Mouse (Mus musculus): ENCODE measurements around the gene Terf2. TPM values are rescaled to one million over a fixed set of nuclear protein-coding genes. Genes with fewer than 3 reads are reported as not detected.

Gene Terf2
- total RNA-seq, 1 experiment, result 13.9 TPM

GRCm38 (mm10) chr8:107073706-107074105 is 22.6 kb downstream of the Terf2 start:
- Histone ChIP-seq H3K4me1 (ENCODE audit: control insufficient read depth in 2 of 2, insufficient read depth in 2 of 2, low read length in 2 of 2, poor library complexity in 1 of 2) (peaks cover 6 to 17% of the 10 kb centered on the region in 2 experiments), H3K36me3 (ENCODE audit: control insufficient read depth, insufficient read depth, low read length, poor library complexity, severe bottlenecking) (peaks cover 25% of the 10 kb centered on the region), H3K9me3 (ENCODE audit: control insufficient read depth, insufficient read depth, low read depth, low read length) (no peaks in the 10 kb centered on the region), H3K4me3 (ENCODE audit: insufficient read depth in 1 of 2, low read depth in 1 of 2, low read length in 2 of 2, poor library complexity in 1 of 2, severe bottlenecking in 1 of 2) (no peak overlapping the region), H3K9ac (ENCODE audit: insufficient read depth, low read depth, low read length, poor library complexity, severe bottlenecking) (no peak overlapping the region), H3K27ac (ENCODE audit: insufficient read depth, low read depth, low read length, poor library complexity, severe bottlenecking) (no peak overlapping the region)
- DNase-seq (ENCODE audit: low read depth, low spot score), result no peak
- TF ChIP-seq HCFC1 (IDR thresholded peaks at IDR 0.05; ENCODE audit: borderline replicate concordance, insufficient read depth, low read length) (no peak), MAFK (IDR thresholded peaks at IDR 0.05; ENCODE audit: insufficient read depth, low read depth, low read length) (no peak), ZNF384 (IDR thresholded peaks at IDR 0.05; ENCODE audit: low read depth, low read length) (no peak), ZC3H11A (IDR thresholded peaks at IDR 0.05; ENCODE audit: borderline replicate concordance, low read depth, low read length) (no peak), CHD2 (IDR thresholded peaks at IDR 0.05; ENCODE audit: low read depth, low read length) (no peak)
- in situ Hi-C loops (cut with MboI; ENCODE audit: low sequenced_read_pairs in 2 of 2, unreplicated experiment in 2 of 2), result no loop called here

- no peak within 1 kb of the TSS for H3K9ac ChIP-seq (ENCODE audit: insufficient read depth, low read depth, low read length, poor library complexity, severe bottlenecking)
- H3K4me1 ChIP-seq (ENCODE audit: control insufficient read depth in 2 of 2, insufficient read depth in 2 of 2, low read length in 2 of 2, poor library complexity in 1 of 2), result peaks cover 0 to 11% of the 10 kb centered on the region in 2 experiments; a peak in 2 of 4 replicates
- no peak for TF ChIP-seq ZC3H11A (IDR thresholded peaks at IDR 0.05; ENCODE audit: borderline replicate concordance, low read depth, low read length)
- no peak for TF ChIP-seq ZNF384 (IDR thresholded peaks at IDR 0.05; ENCODE audit: low read depth, low read length)
- TF ChIP-seq CHD2 (IDR thresholded peaks at IDR 0.05; ENCODE audit: low read depth, low read length), result no peak
- TF ChIP-seq MAFK (IDR thresholded peaks at IDR 0.05; ENCODE audit: insufficient read depth, low read depth, low read length), result no peak
- no peak for TF ChIP-seq HCFC1 (IDR thresholded peaks at IDR 0.05; ENCODE audit: borderline replicate concordance, insufficient read depth, low read length)
- H3K27ac ChIP-seq (ENCODE audit: insufficient read depth, low read depth, low read length, poor library complexity, severe bottlenecking), result no peak within 1 kb of the TSS
- no peaks in the 10 kb centered on the region for H3K36me3 ChIP-seq (ENCODE audit: control insufficient read depth, insufficient read depth, low read length, poor library complexity, severe bottlenecking)
- peak within 1 kb of the TSS in 1 of 2 experiments; percentile 30; a peak in 1 of 4 replicates for H3K4me3 ChIP-seq (ENCODE audit: insufficient read depth in 1 of 2, low read depth in 1 of 2, low read length in 2 of 2, poor library complexity in 1 of 2, severe bottlenecking in 1 of 2)
- in situ Hi-C loops (cut with MboI; ENCODE audit: low sequenced_read_pairs in 2 of 2, unreplicated experiment in 2 of 2), result no loop called here
- peak; percentile 78 for DNase-seq (ENCODE audit: low read depth, low spot score)
- no peaks in the 10 kb centered on the region for H3K9me3 ChIP-seq (ENCODE audit: control insufficient read depth, insufficient read depth, low read depth, low read length)
These were observed 30.5 kb downstream of the Terf2 start, which contains the start of gene Tmed6 for GRCm38 (mm10) chr8:107065511-107066496. TSS of gene Tmed6 (minus strand) at chr8:107065644.

GRCm38 (mm10) chr8:107062613-107063012 is 33.7 kb downstream of the Terf2 start:
- no peak overlapping the region for H3K27ac ChIP-seq (ENCODE audit: insufficient read depth, low read depth, low read length, poor library complexity, severe bottlenecking)
- no peak for DNase-seq (ENCODE audit: low read depth, low spot score)
- peaks cover 12% of the 10 kb centered on the region for H3K36me3 ChIP-seq (ENCODE audit: control insufficient read depth, insufficient read depth, low read length, poor library complexity, severe bottlenecking)
- H3K9ac ChIP-seq (ENCODE audit: insufficient read depth, low read depth, low read length, poor library complexity, severe bottlenecking), result no peak overlapping the region
- H3K4me1 ChIP-seq (ENCODE audit: control insufficient read depth in 2 of 2, insufficient read depth in 2 of 2, low read length in 2 of 2, poor library complexity in 1 of 2), result peaks cover 0 to 10% of the 10 kb centered on the region in 2 experiments; a peak in 2 of 4 replicates
- TF ChIP-seq ZC3H11A (IDR thresholded peaks at IDR 0.05; ENCODE audit: borderline replicate concordance, low read depth, low read length) (no peak), HCFC1 (IDR thresholded peaks at IDR 0.05; ENCODE audit: borderline replicate concordance, insufficient read depth, low read length) (no peak), ZNF384 (IDR thresholded peaks at IDR 0.05; ENCODE audit: low read depth, low read length) (no peak), MAFK (IDR thresholded peaks at IDR 0.05; ENCODE audit: insufficient read depth, low read depth, low read length) (no peak), CHD2 (IDR thresholded peaks at IDR 0.05; ENCODE audit: low read depth, low read length) (no peak)
- no peaks in the 10 kb centered on the region for H3K9me3 ChIP-seq (ENCODE audit: control insufficient read depth, insufficient read depth, low read depth, low read length)
- in situ Hi-C loops (cut with MboI; ENCODE audit: low sequenced_read_pairs in 2 of 2, unreplicated experiment in 2 of 2), result no loop called here
- H3K4me3 ChIP-seq (ENCODE audit: insufficient read depth in 1 of 2, low read depth in 1 of 2, low read length in 2 of 2, poor library complexity in 1 of 2, severe bottlenecking in 1 of 2), result no peak overlapping the region

- Histone ChIP-seq H3K9me3 (ENCODE audit: control insufficient read depth, insufficient read depth, low read depth, low read length) (no peaks in the 10 kb centered on the region), H3K9ac (ENCODE audit: insufficient read depth, low read depth, low read length, poor library complexity, severe bottlenecking) (peak overlapping the region; percentile 91), H3K36me3 (ENCODE audit: control insufficient read depth, insufficient read depth, low read length, poor library complexity, severe bottlenecking) (peaks cover 27% of the 10 kb centered on the region), H3K27ac (ENCODE audit: insufficient read depth, low read depth, low read length, poor library complexity, severe bottlenecking) (peak overlapping the region; percentile 51), H3K4me1 (ENCODE audit: control insufficient read depth in 2 of 2, insufficient read depth in 2 of 2, low read length in 2 of 2, poor library complexity in 1 of 2) (peaks cover 2 to 7% of the 10 kb centered on the region in 2 experiments; a peak in 3 of 4 replicates), H3K4me3 (ENCODE audit: insufficient read depth in 1 of 2, low read depth in 1 of 2, low read length in 2 of 2, poor library complexity in 1 of 2, severe bottlenecking in 1 of 2) (peak overlapping the region; percentile 86 to 91)
- no peak for TF ChIP-seq ZC3H11A (IDR thresholded peaks at IDR 0.05; ENCODE audit: borderline replicate concordance, low read depth, low read length)
- no peak for TF ChIP-seq ZNF384 (IDR thresholded peaks at IDR 0.05; ENCODE audit: low read depth, low read length)
- no peak for TF ChIP-seq MAFK (IDR thresholded peaks at IDR 0.05; ENCODE audit: insufficient read depth, low read depth, low read length)
- no peak for TF ChIP-seq CHD2 (IDR thresholded peaks at IDR 0.05; ENCODE audit: low read depth, low read length)
- no peak; the same call in 1 of the 2 replicates for TF ChIP-seq HCFC1 (IDR thresholded peaks at IDR 0.05; ENCODE audit: borderline replicate concordance, insufficient read depth, low read length)
- DNase-seq (ENCODE audit: low read depth, low spot score), result no peak
- in situ Hi-C loops (cut with MboI; ENCODE audit: low sequenced_read_pairs in 2 of 2, unreplicated experiment in 2 of 2), result no loop called here
These were observed 39.4 kb downstream of the Terf2 start for GRCm38 (mm10) chr8:107056973-107057369.
